Mouse (Mus musculus) heart, postnatal 25 days (tissue): ENCODE results near the gene Syp. TPM values are rescaled to one million over a fixed set of nuclear protein-coding genes. Genes with fewer than 3 reads are reported as not detected.

ENCODE experiments used
- DNase-seq: peaks from one replicate; pipeline ENCODE4 v3.0.0; 2022; ENCODE audit warnings: low spot score
- intact Hi-C: fragments of 180-260 bp; cut with DNase I; formaldehyde crosslinking; loops from one replicate; pipeline ENCODE4 v1.15.1; 2025
- total RNA-seq, 2 experiments: library from RNA; stranded (reverse); gene quantifications; 2 replicates each; pipeline ENCODE4 v1.2.3; 2021

Syp gene
- total RNA-seq, 2 experiments from 2014 or later: 1.7 to 2.4 TPM

DNA sequence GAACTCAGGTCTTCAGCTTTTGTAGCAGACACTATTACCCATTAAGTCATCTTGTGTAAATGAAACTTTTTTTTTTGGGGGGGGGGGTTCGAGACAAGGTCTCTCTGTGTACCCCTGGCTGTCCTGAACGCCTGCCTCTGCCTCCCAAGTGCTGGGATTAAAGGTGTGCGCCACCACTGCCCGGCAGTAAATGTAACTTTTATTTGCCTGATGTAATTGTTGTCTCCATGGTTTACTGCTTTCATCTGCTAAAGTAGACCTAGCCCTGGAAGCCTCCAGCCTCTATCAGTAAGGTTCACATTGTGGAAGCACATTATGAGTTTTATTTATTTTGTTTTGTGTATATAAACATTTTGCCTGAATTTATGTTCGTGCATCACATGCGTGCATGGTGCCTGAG, 58.2 kb downstream of the Syp start:
- DNase-seq: no peak
- intact Hi-C loops: loop anchor here (5.0 kb wide), 2 partner anchors 94 to 274 kb away; no protein-coding TSS in a partner anchor

DNA sequence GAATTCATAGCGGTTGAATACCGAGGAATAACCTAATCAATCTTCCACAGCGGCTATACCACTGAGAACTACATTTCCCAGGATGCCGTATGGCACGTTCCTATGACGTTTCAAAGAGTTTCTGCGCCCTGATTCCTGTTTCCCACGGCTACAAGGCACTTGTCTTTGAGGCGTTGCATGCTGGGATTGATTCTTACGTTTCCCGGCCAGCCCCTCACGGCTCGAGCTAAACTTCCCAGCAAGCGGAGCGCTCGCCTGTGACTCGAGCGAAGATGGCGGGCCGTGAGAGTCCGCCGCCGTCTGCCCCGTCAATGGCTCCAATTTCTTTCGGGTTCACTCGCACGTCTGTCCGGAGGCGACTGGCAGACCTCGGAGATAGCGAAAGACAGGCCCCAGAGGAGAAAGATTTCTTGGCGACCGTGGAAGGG, 58.7 kb downstream of the Syp start, which contains the start of gene Gpkow:
Gpkow (plus strand) TSS at position 178 of the 428 bp plus-strand sequence.
- DNase-seq: peak; percentile 73
- intact Hi-C loops: loop anchor here (5.0 kb wide), 2 partner anchors 95 to 275 kb away; no protein-coding TSS in a partner anchor

Other genes starting within 250 kb of the Syp start
- not detected for gene Foxp3, start 64.8 kb upstream of the Syp start, total RNA-seq
- gene Ppp1r3f, start 64.2 kb upstream of the Syp start, total RNA-seq: 1 to 10 TPM; 2.2 to 2.5 TPM
- 10 to 100 TPM; 11.6 to 11.9 TPM for gene Ccdc22, start 33.0 kb upstream of the Syp start, total RNA-seq
- gene Cacna1f, start 31.4 kb upstream of the Syp start, total RNA-seq: not detected
- gene Prickle3, start 18.8 kb downstream of the Syp start, total RNA-seq: 10 to 100 TPM; 16.5 to 19.9 TPM
- 10 to 100 TPM; 41.6 to 54.1 TPM for gene Plp2, start 32.9 kb downstream of the Syp start, total RNA-seq
- gene Magix, start 42.8 kb downstream of the Syp start, total RNA-seq: 10 to 100 TPM; 24.1 to 26.0 TPM
- 10 to 100 TPM; 19.5 to 21.3 TPM for gene Gpkow, start 58.7 kb downstream of the Syp start, total RNA-seq
- 10 to 100 TPM; 34.4 to 44.8 TPM for gene Wdr45, start 75.9 kb downstream of the Syp start, total RNA-seq
- under 1 TPM in 1 of 2 experiments, not detected in 1; 0.42 TPM for gene Gm45208, start 83.8 kb downstream of the Syp start, total RNA-seq
- gene Praf2, start 90.0 kb downstream of the Syp start, total RNA-seq: 1 to 10 TPM; 6.5 to 6.9 TPM
- gene Ccdc120, start 112.4 kb downstream of the Syp start, total RNA-seq: 1 to 10 TPM in 1 of 2 experiments, under 1 TPM in 1; 0.91 to 2.0 TPM
- gene Tfe3, start 124.1 kb downstream of the Syp start, total RNA-seq: 10 to 100 TPM; 15.0 to 16.8 TPM
- 10 to 100 TPM; 24.7 to 26.9 TPM for gene Gripap1, start 151.3 kb downstream of the Syp start, total RNA-seq
- under 1 TPM; 0.22 to 0.23 TPM for gene Kcnd1, start 183.8 kb downstream of the Syp start, total RNA-seq
- 10 to 100 TPM; 25.7 to 28.5 TPM for gene Otud5, start 202.9 kb downstream of the Syp start, total RNA-seq
- 1 to 10 TPM; 2.2 to 3.1 TPM for gene Pim2, start 239.8 kb downstream of the Syp start, total RNA-seq
- 10 to 100 TPM; 11.0 to 17.0 TPM for gene Slc35a2, start 245.6 kb downstream of the Syp start, total RNA-seq